Mouse (Mus musculus) stomach, postnatal 0 days (tissue): Measurements from ENCODE around the gene Grb14. TPM values are rescaled to one million over a fixed set of nuclear protein-coding genes. Genes with fewer than 3 reads are reported as not detected.
A peak's percentile ranks its signal among the peaks of the same experiment; 100 is the strongest.

Source experiments
- ATAC-seq: fragments of 200-750 bp; cut with Nextera tagmentation; 2 replicates; pipeline ENCODE4 v1.8.0; 2017; ENCODE audit not compliant: low FRiP score, low TSS enrichment
- DNase-seq: peaks from one replicate; pipeline ENCODE4 v3.0.0-alpha.2; 2016; ENCODE audit warnings: low spot score
- H3K27ac ChIP-seq: fragments of 300-500 bp; sonication (generic); replicated peaks from 2 replicates; pipeline ENCODE4 v1.5.1; 2014; ENCODE audit warnings: mild to moderate bottlenecking, control low read depth
- H3K27me3 ChIP-seq: fragments of 300-500 bp; sonication (generic); 2 replicates; pipeline ENCODE4 v1.6.1; 2014; ENCODE audit warnings: low read length; ENCODE audit not compliant: control insufficient read depth, insufficient read depth
- H3K36me3 ChIP-seq: fragments of 300-500 bp; sonication (generic); 2 replicates; pipeline ENCODE4 v1.6.1; 2014; ENCODE audit warnings: low read length, mixed read lengths; ENCODE audit not compliant: control insufficient read depth, insufficient read depth
- H3K4me1 ChIP-seq: fragments of 300-500 bp; sonication (generic); replicated peaks from 2 replicates; pipeline ENCODE4 v1.6.1; 2014; ENCODE audit warnings: antibody characterized with exemption; ENCODE audit not compliant: control insufficient read depth, insufficient read depth
- H3K4me2 ChIP-seq: fragments of 300-500 bp; sonication (generic); replicated peaks from 2 replicates; pipeline ENCODE4 v1.6.1; 2014; ENCODE audit warnings: low read depth, mild to moderate bottlenecking, control low read depth, moderate library complexity
- H3K4me3 ChIP-seq: fragments of 300-500 bp; sonication (generic); 2 replicates; pipeline ENCODE4 v1.5.1; 2014; ENCODE audit warnings: low read depth, low read length, control low read depth
- H3K9ac ChIP-seq: fragments of 300-500 bp; sonication (generic); 2 replicates; pipeline ENCODE4 v1.6.1; 2014; ENCODE audit warnings: mild to moderate bottlenecking, low read length, control low read depth, mixed read lengths
- H3K9me3 ChIP-seq: fragments of 300-500 bp; sonication (generic); 2 replicates; pipeline ENCODE4 v1.6.1; 2016; ENCODE audit warnings: low read length; ENCODE audit not compliant: control insufficient read depth
- CTCF ChIP-seq: IDR thresholded peaks from 2 replicates; pipeline ENCODE4 v1.5.1; 2016; ENCODE audit warnings: antibody characterized with exemption, low read depth, mild to moderate bottlenecking, moderate library complexity
- EP300 ChIP-seq: optimal IDR thresholded peaks from 2 replicates; pipeline ENCODE3; 2016; ENCODE audit warnings: antibody characterized with exemption
- WGBS: fragments of 180-500 bp; shearing (Covaris S2); extraction: QIAGEN DNeasy Blood & Tissue Kit; methylation state at CpG from one replicate; pipeline ENCODE4 v1.1.7; 2014; 5-methylcytosine and 5-hydroxymethylcytosine counted together
- polyA plus RNA-seq: library from polyadenylated mRNA; unstranded; fragments of >200 nt; fragmentation: Nextera tagmentation; extraction: Ambion mirVana; gene quantifications from 2 replicates; pipeline ENCODE4 v1.2.1, GENCODE M21; 2015

Gene Grb14
- polyA plus RNA-seq, 1 experiment from 2014 or later = 12.2 TPM

- 71% methylated on average over 3 of the region's 3 CpGs for WGBS
- H3K27ac ChIP-seq = no peak overlapping the region
- no peak overlapping the region for H3K9ac ChIP-seq
- no peaks in the 10 kb centered on the region for H3K4me1 ChIP-seq
- no peaks in the 10 kb centered on the region for H3K9me3 ChIP-seq
- TF ChIP-seq EP300 (no peak), CTCF (peak; percentile 38; the same call in 1 of the 2 replicates)
- no peak for ATAC-seq
- no peak overlapping the region for H3K4me3 ChIP-seq
- H3K27me3 ChIP-seq = no peaks in the 10 kb centered on the region
- DNase-seq = no peak
- no peaks in the 10 kb centered on the region for H3K36me3 ChIP-seq
- no peak overlapping the region for H3K4me2 ChIP-seq
Observed at GRCm38 (mm10) chr2:64947484-64947883, 77.3 kb downstream of the Grb14 start.

- no peak overlapping the region for H3K4me3 ChIP-seq
- TF ChIP-seq EP300 (no peak), CTCF (no peak)
- H3K4me2 ChIP-seq = no peak overlapping the region
- no peaks in the 10 kb centered on the region for H3K27me3 ChIP-seq
- H3K27ac ChIP-seq = no peak overlapping the region
- H3K4me1 ChIP-seq = peaks cover 2% of the 10 kb centered on the region; the same call in 1 of the 2 replicates
- no peak overlapping the region for H3K9ac ChIP-seq
- 38% methylated on average over 5 of the region's 5 CpGs for WGBS
- ATAC-seq (no peak), DNase-seq (no peak)
- H3K36me3 ChIP-seq = no peaks in the 10 kb centered on the region
- no peaks in the 10 kb centered on the region for H3K9me3 ChIP-seq
Observed at GRCm38 (mm10) chr2:64920879-64921278, 103.9 kb downstream of the Grb14 start.

GRCm38 (mm10) chr2:64915448-64915847 lies 109.3 kb downstream of the Grb14 start:
- WGBS = 56% methylated on average over 6 of the region's 6 CpGs
- H3K27me3 ChIP-seq = no peaks in the 10 kb centered on the region
- H3K9ac ChIP-seq = no peak overlapping the region
- ATAC-seq (no peak), DNase-seq (no peak)
- no peaks in the 10 kb centered on the region for H3K9me3 ChIP-seq
- H3K4me2 ChIP-seq = no peak overlapping the region
- no peak overlapping the region for H3K27ac ChIP-seq
- H3K4me1 ChIP-seq = peaks cover 2% of the 10 kb centered on the region; the same call in 1 of the 2 replicates
- no peak overlapping the region for H3K4me3 ChIP-seq
- H3K36me3 ChIP-seq = no peaks in the 10 kb centered on the region
- TF ChIP-seq CTCF (peak; percentile 62), EP300 (no peak)

GRCm38 (mm10) chr2:64904877-64905276 lies 119.9 kb downstream of the Grb14 start:
- H3K4me2 ChIP-seq = no peak overlapping the region
- H3K27me3 ChIP-seq = no peaks in the 10 kb centered on the region
- H3K9me3 ChIP-seq = no peaks in the 10 kb centered on the region
- no peak for DNase-seq
- no peak for ATAC-seq
- no peak overlapping the region for H3K9ac ChIP-seq
- H3K27ac ChIP-seq = no peak overlapping the region
- no peaks in the 10 kb centered on the region for H3K36me3 ChIP-seq
- H3K4me3 ChIP-seq = no peak overlapping the region
- 76% methylated on average over 5 of the region's 5 CpGs for WGBS
- H3K4me1 ChIP-seq = no peaks in the 10 kb centered on the region
- TF ChIP-seq CTCF (peak; percentile 53), EP300 (no peak)

- WGBS = 71% methylated on average over 5 of the region's 5 CpGs
- Histone ChIP-seq H3K27me3 (no peaks in the 10 kb centered on the region), H3K4me1 (no peaks in the 10 kb centered on the region), H3K36me3 (no peaks in the 10 kb centered on the region), H3K9me3 (no peaks in the 10 kb centered on the region), H3K9ac (no peak overlapping the region), H3K27ac (no peak overlapping the region), H3K4me3 (no peak overlapping the region), H3K4me2 (no peak overlapping the region)
- no peak for DNase-seq
- no peak for ATAC-seq
- TF ChIP-seq CTCF (no peak), EP300 (no peak)
Observed at GRCm38 (mm10) chr2:64897844-64898243, 126.9 kb downstream of the Grb14 start.

- H3K27ac ChIP-seq = no peak overlapping the region
- WGBS = 56% methylated on average over 7 of the region's 7 CpGs
- H3K4me1 ChIP-seq = no peaks in the 10 kb centered on the region
- TF ChIP-seq EP300 (no peak), CTCF (peak; percentile 42; the same call in 1 of the 2 replicates)
- H3K36me3 ChIP-seq = no peaks in the 10 kb centered on the region
- H3K9me3 ChIP-seq = no peaks in the 10 kb centered on the region
- H3K27me3 ChIP-seq = no peaks in the 10 kb centered on the region
- no peak overlapping the region for H3K9ac ChIP-seq
- no peak overlapping the region for H3K4me2 ChIP-seq
- DNase-seq = no peak
- no peak for ATAC-seq
- no peak overlapping the region for H3K4me3 ChIP-seq
Observed at GRCm38 (mm10) chr2:64893233-64893632, 131.6 kb downstream of the Grb14 start.
